Mouse (Mus musculus) intestine, embryonic 16.5 days (tissue): ENCODE measurements around the gene Serinc2. TPM values are rescaled to one million over a fixed set of nuclear protein-coding genes. Genes with fewer than 3 reads are reported as not detected.

Experiments
- ATAC-seq: fragments of 200-750 bp; cut with Nextera tagmentation; 2 replicates; pipeline ENCODE4 v1.8.0; 2017; ENCODE audit warnings: moderate TSS enrichment, moderate library complexity
- H3K27ac ChIP-seq: fragments of 300-500 bp; sonication (generic); 2 replicates; pipeline ENCODE4 v1.5.1; 2014; ENCODE audit warnings: mild to moderate bottlenecking, low read length
- H3K27me3 ChIP-seq: fragments of 300-500 bp; sonication (generic); replicated peaks from 2 replicates; pipeline ENCODE4 v1.6.1; 2014; ENCODE audit warnings: low read length, control low read depth, mixed read lengths; ENCODE audit not compliant: control insufficient read depth, insufficient read depth
- H3K36me3 ChIP-seq: fragments of 300-500 bp; sonication (generic); 2 replicates; pipeline ENCODE4 v1.6.1; 2014; ENCODE audit warnings: low read length, control low read depth; ENCODE audit not compliant: control insufficient read depth, insufficient read depth
- H3K4me1 ChIP-seq: fragments of 300-500 bp; sonication (generic); 2 replicates; pipeline ENCODE4 v1.6.1; 2014; ENCODE audit warnings: low read length, control low read depth, mixed read lengths; ENCODE audit not compliant: control insufficient read depth, insufficient read depth
- H3K4me2 ChIP-seq: fragments of 300-500 bp; sonication (generic); 2 replicates; pipeline ENCODE4 v1.6.1; 2014; ENCODE audit warnings: low read depth, low read length, control low read depth
- H3K4me3 ChIP-seq: fragments of 300-500 bp; sonication (generic); 2 replicates; pipeline ENCODE4 v1.5.1; 2014; ENCODE audit warnings: mild to moderate bottlenecking, low read length
- H3K9ac ChIP-seq: fragments of 300-500 bp; sonication (generic); 2 replicates; pipeline ENCODE4 v1.6.1; 2014; ENCODE audit warnings: low read depth, low read length
- H3K9me3 ChIP-seq: fragments of 300-500 bp; sonication (generic); 2 replicates; pipeline ENCODE4 v1.6.1; 2016; ENCODE audit warnings: low read length, control low read depth; ENCODE audit not compliant: control insufficient read depth
- WGBS: fragments of 180-500 bp; shearing (Covaris S2); extraction: QIAGEN DNeasy Blood & Tissue Kit; methylation state at CpG from one replicate; pipeline ENCODE4 v1.1.7; 2014; 5-methylcytosine and 5-hydroxymethylcytosine counted together
- polyA plus RNA-seq: library from polyadenylated mRNA; unstranded; fragments of >200 nt; fragmentation: Nextera tagmentation; extraction: Ambion mirVana; gene quantifications from 2 replicates; pipeline ENCODE4 v1.2.1, GENCODE M21; 2015

Gene Serinc2
- polyA plus RNA-seq, 1 experiment from 2014 or later, result 22.8 TPM

GRCm38 (mm10) chr4:130224071-130224470 lies 54.9 kb downstream of the Serinc2 start:
- Histone ChIP-seq H3K27ac (no peak overlapping the region), H3K27me3 (no peaks in the 10 kb centered on the region), H3K9me3 (no peaks in the 10 kb centered on the region), H3K36me3 (no peaks in the 10 kb centered on the region), H3K9ac (no peak overlapping the region), H3K4me2 (no peak overlapping the region), H3K4me3 (no peak overlapping the region), H3K4me1 (no peaks in the 10 kb centered on the region)
- no peak for ATAC-seq

GRCm38 (mm10) chr4:130222179-130222578 lies 56.8 kb downstream of the Serinc2 start, which contains the start of gene Gm853:
Gene Gm853 (minus strand): TSS chr4:130222401.
- 54% methylated on average over 4 of the region's 4 CpGs for WGBS
- no peak within 1 kb of the TSS for H3K4me3 ChIP-seq
- ATAC-seq, result no peak

GRCm38 (mm10) chr4:130220176-130220575 lies 58.8 kb downstream of the Serinc2 start:
- H3K4me3 ChIP-seq, result no peak overlapping the region
- H3K4me1 ChIP-seq, result no peaks in the 10 kb centered on the region
- H3K9ac ChIP-seq, result no peak overlapping the region
- H3K9me3 ChIP-seq, result no peaks in the 10 kb centered on the region
- WGBS, result 78% methylated on average over 9 of the region's 9 CpGs
- no peaks in the 10 kb centered on the region for H3K27me3 ChIP-seq
- H3K36me3 ChIP-seq, result no peaks in the 10 kb centered on the region
- no peak for ATAC-seq
- no peak overlapping the region for H3K27ac ChIP-seq
- no peak overlapping the region for H3K4me2 ChIP-seq

More at GRCm38 (mm10) chr4:130222179-130222578, 56.8 kb downstream of the Serinc2 start, which contains the start of gene Gm853:
- no peaks in the 10 kb centered on the region for H3K4me1 ChIP-seq
- no peaks in the 10 kb centered on the region for H3K36me3 ChIP-seq
- no peak within 1 kb of the TSS for H3K9ac ChIP-seq
- H3K9me3 ChIP-seq, result no peaks in the 10 kb centered on the region
- H3K27ac ChIP-seq, result no peak within 1 kb of the TSS
- no peaks in the 10 kb centered on the region for H3K27me3 ChIP-seq
- H3K4me2 ChIP-seq, result no peak within 1 kb of the TSS

- Histone ChIP-seq H3K27ac (no peak overlapping the region), H3K4me3 (no peak overlapping the region), H3K4me1 (no peaks in the 10 kb centered on the region), H3K9ac (no peak overlapping the region), H3K27me3 (no peaks in the 10 kb centered on the region), H3K36me3 (no peaks in the 10 kb centered on the region), H3K4me2 (no peak overlapping the region), H3K9me3 (no peaks in the 10 kb centered on the region)
- peak; percentile 82 for ATAC-seq
- 83% methylated on average over 8 of the region's 8 CpGs for WGBS
Measured at GRCm38 (mm10) chr4:130215392-130215791, 63.6 kb downstream of the Serinc2 start.

GRCm38 (mm10) chr4:130213857-130214256 lies 65.1 kb downstream of the Serinc2 start:
- no peak overlapping the region for H3K4me3 ChIP-seq
- no peaks in the 10 kb centered on the region for H3K27me3 ChIP-seq
- no peaks in the 10 kb centered on the region for H3K4me1 ChIP-seq
- WGBS, result 71% methylated on average over 10 of the region's 10 CpGs
- ATAC-seq, result no peak
- no peak overlapping the region for H3K4me2 ChIP-seq
- H3K36me3 ChIP-seq, result no peaks in the 10 kb centered on the region
- no peak overlapping the region for H3K9ac ChIP-seq
- H3K27ac ChIP-seq, result no peak overlapping the region
- no peaks in the 10 kb centered on the region for H3K9me3 ChIP-seq

GRCm38 (mm10) chr4:130213197-130213596 lies 65.8 kb downstream of the Serinc2 start:
- Histone ChIP-seq H3K4me3 (no peak overlapping the region), H3K9ac (no peak overlapping the region), H3K36me3 (no peaks in the 10 kb centered on the region), H3K4me2 (no peak overlapping the region), H3K9me3 (no peaks in the 10 kb centered on the region), H3K4me1 (no peaks in the 10 kb centered on the region), H3K27me3 (no peaks in the 10 kb centered on the region), H3K27ac (no peak overlapping the region)
- 63% methylated on average over 4 of the region's 4 CpGs for WGBS
- no peak for ATAC-seq

- H3K27ac ChIP-seq, result no peak overlapping the region
- no peak overlapping the region for H3K9ac ChIP-seq
- H3K36me3 ChIP-seq, result no peaks in the 10 kb centered on the region
- no peaks in the 10 kb centered on the region for H3K27me3 ChIP-seq
- H3K9me3 ChIP-seq, result no peaks in the 10 kb centered on the region
- H3K4me3 ChIP-seq, result no peak overlapping the region
- WGBS, result 78% methylated on average over 7 of the region's 7 CpGs
- no peak for ATAC-seq
- no peaks in the 10 kb centered on the region for H3K4me1 ChIP-seq
- H3K4me2 ChIP-seq, result no peak overlapping the region
Measured at GRCm38 (mm10) chr4:130212421-130212820, 66.6 kb downstream of the Serinc2 start.

- Histone ChIP-seq H3K36me3 (no peaks in the 10 kb centered on the region), H3K4me3 (no peak overlapping the region), H3K27me3 (no peaks in the 10 kb centered on the region), H3K9me3 (no peaks in the 10 kb centered on the region), H3K9ac (no peak overlapping the region), H3K4me1 (no peaks in the 10 kb centered on the region), H3K4me2 (no peak overlapping the region), H3K27ac (no peak overlapping the region)
- 86% methylated on average over 2 of the region's 2 CpGs for WGBS
- ATAC-seq, result no peak
Measured at GRCm38 (mm10) chr4:130211870-130212269, 67.1 kb downstream of the Serinc2 start.
